Mouse (Mus musculus) MEL (cell line): ENCODE results near the gene Hlcs. TPM values are rescaled to one million over a fixed set of nuclear protein-coding genes. Genes with fewer than 3 reads are reported as not detected.

Source experiments
- DNase-seq: peaks from one replicate; pipeline ENCODE4 v3.0.0; 2011; ENCODE audit warnings: low read depth, low spot score
- H3K27ac ChIP-seq: 2 replicates; pipeline ENCODE4 v1.5.1; 2012; ENCODE audit warnings: low read depth, mild to moderate bottlenecking, control low read depth, low read length, moderate library complexity; ENCODE audit not compliant: control insufficient read depth
- H3K27me3 ChIP-seq, 2 experiments: fragments of 150-350 bp in 1 of 2; sonication (generic) in 1 of 2; 2 replicates each; pipeline ENCODE4 v1.6.1; 2012; ENCODE audit warnings: low read length in 2 of 2, mild to moderate bottlenecking in 2 of 2, improper control_type of control experiment in 1 of 2, moderate library complexity in 1 of 2; ENCODE audit not compliant: insufficient read depth in 2 of 2, control insufficient read depth in 1 of 2
- H3K36me3 ChIP-seq, 2 experiments: 2 replicates each; pipeline ENCODE4 v1.6.1; 2012 to 2014; ENCODE audit warnings: low read length in 2 of 2, improper control_type of control experiment in 1 of 2, inconsistent platforms in 1 of 2, mild to moderate bottlenecking in 1 of 2; ENCODE audit not compliant: insufficient read depth in 2 of 2, control insufficient read depth in 1 of 2
- H3K4me1 ChIP-seq, 2 experiments: fragments of 150-350 bp in 1 of 2; sonication (generic) in 1 of 2; 2 replicates each; pipeline ENCODE4 v1.6.1; 2012; ENCODE audit warnings: low read length in 2 of 2, improper control_type of control experiment in 1 of 2, mild to moderate bottlenecking in 1 of 2; ENCODE audit not compliant: insufficient read depth in 2 of 2, control insufficient read depth in 1 of 2
- H3K4me3 ChIP-seq, 2 experiments: fragments of 150-350 bp in 1 of 2; sonication (generic) in 1 of 2; 2 replicates each; pipeline ENCODE4 v1.5.1; 2012; ENCODE audit warnings: low read depth in 2 of 2, low read length in 2 of 2, mild to moderate bottlenecking in 2 of 2, moderate library complexity in 2 of 2, control low read depth in 1 of 2, improper control_type of control experiment in 1 of 2; ENCODE audit not compliant: control insufficient read depth in 1 of 2, insufficient read depth in 1 of 2
- H3K79me2 ChIP-seq: 2 replicates; pipeline ENCODE4 v1.6.1; 2012; ENCODE audit warnings: mild to moderate bottlenecking, low read length, moderate library complexity; ENCODE audit not compliant: control insufficient read depth, poor library complexity, insufficient read depth
- H3K9ac ChIP-seq: 2 replicates; pipeline ENCODE4 v1.6.1; 2012; ENCODE audit warnings: low read depth, mild to moderate bottlenecking, control low read depth, low read length, moderate library complexity; ENCODE audit not compliant: control insufficient read depth, poor library complexity, severe bottlenecking
- H3K9me3 ChIP-seq: fragments of 150-350 bp; sonication (generic); replicated peaks from 2 replicates; pipeline ENCODE4 v1.6.1; 2012; ENCODE audit warnings: mild to moderate bottlenecking, low read length, improper control_type of control experiment, moderate library complexity; ENCODE audit not compliant: insufficient read depth
- CHD1 ChIP-seq: IDR thresholded peaks from 2 replicates; pipeline ENCODE4 v1.6.1; 2012; ENCODE audit warnings: low read depth, mild to moderate bottlenecking, inconsistent platforms, low read length, improper control_type of control experiment
- CTCF ChIP-seq, 3 experiments: IDR thresholded peaks in 2 of 3; conservative IDR thresholded peaks in 1 of 3; 2 replicates each; pipeline ENCODE4 v1.5.1; 2011 to 2012; ENCODE audit warnings: low read length in 3 of 3, low read depth in 2 of 3, mild to moderate bottlenecking in 2 of 3, improper control_type of control experiment in 1 of 3, inconsistent platforms in 1 of 3, mixed read lengths in 1 of 3, moderate library complexity in 1 of 3; ENCODE audit not compliant: control insufficient read depth in 1 of 3, insufficient read depth in 1 of 3, poor library complexity in 1 of 3, severe bottlenecking in 1 of 3
- ELF1 ChIP-seq: IDR thresholded peaks from 2 replicates; pipeline ENCODE4 v1.6.1; 2014; ENCODE audit warnings: low read depth, mild to moderate bottlenecking, inconsistent platforms, low read length, improper control_type of control experiment, moderate library complexity
- EP300 ChIP-seq, 2 experiments: IDR thresholded peaks; 2 replicates each; pipeline ENCODE4 v1.6.1; 2011; ENCODE audit warnings: improper control_type of control experiment in 2 of 2, low read length in 2 of 2, low read depth in 1 of 2, mild to moderate bottlenecking in 1 of 2
- ETS1 ChIP-seq: IDR thresholded peaks from 2 replicates; pipeline ENCODE4 v1.6.1; 2012; ENCODE audit warnings: low read depth, mild to moderate bottlenecking, inconsistent platforms, low read length, improper control_type of control experiment, moderate library complexity
- GABPA ChIP-seq: IDR thresholded peaks from 2 replicates; pipeline ENCODE4 v1.6.1; 2012; ENCODE audit warnings: low read depth, mild to moderate bottlenecking, inconsistent platforms, low read length, improper control_type of control experiment, moderate library complexity
- GATA1 ChIP-seq: IDR thresholded peaks from 2 replicates; pipeline ENCODE4 v1.6.1; 2011; ENCODE audit warnings: low read depth, low read length, improper control_type of control experiment
- HCFC1 ChIP-seq: IDR thresholded peaks from 2 replicates; pipeline ENCODE4 v1.6.1; 2012; ENCODE audit warnings: low read depth, mild to moderate bottlenecking, inconsistent platforms, low read length, improper control_type of control experiment, moderate library complexity
- KAT2A ChIP-seq: conservative IDR thresholded peaks from 2 replicates; pipeline ENCODE4 v1.6.1; 2012; ENCODE audit warnings: low read depth, low read length, improper control_type of control experiment, inconsistent platforms
- MXI1 ChIP-seq: IDR thresholded peaks from 2 replicates; pipeline ENCODE4 v1.6.1; 2011; ENCODE audit warnings: mild to moderate bottlenecking, low read depth, low read length, improper control_type of control experiment
- MYC ChIP-seq: IDR thresholded peaks from 2 replicates; pipeline ENCODE4 v1.6.1; 2011; ENCODE audit warnings: low read depth, mild to moderate bottlenecking, low read length, improper control_type of control experiment, moderate library complexity
- NRF1 ChIP-seq: IDR thresholded peaks from 2 replicates; pipeline ENCODE4 v1.6.1; 2014; ENCODE audit warnings: low read depth, mild to moderate bottlenecking, inconsistent platforms, low read length, improper control_type of control experiment, moderate library complexity; ENCODE audit not compliant: poor library complexity, insufficient read depth, severe bottlenecking
- POLR2A ChIP-seq, 2 experiments: IDR thresholded peaks; 2 replicates each; pipeline ENCODE4 v1.6.1; 2011 to 2012; ENCODE audit warnings: low read length in 2 of 2, mild to moderate bottlenecking in 2 of 2, control low read depth in 1 of 2, improper control_type of control experiment in 1 of 2, low read depth in 1 of 2, moderate library complexity in 1 of 2; ENCODE audit not compliant: control insufficient read depth in 1 of 2, insufficient read depth in 1 of 2, poor library complexity in 1 of 2
- POLR2AphosphoS5 ChIP-seq: IDR thresholded peaks from 2 replicates; pipeline ENCODE4 v1.6.1; 2012; ENCODE audit warnings: low read depth, borderline replicate concordance, mild to moderate bottlenecking, inconsistent platforms, low read length, moderate library complexity, mixed read lengths
- RAD21 ChIP-seq: IDR thresholded peaks from 2 replicates; pipeline ENCODE4 v1.6.1; 2011; ENCODE audit warnings: mild to moderate bottlenecking, low read depth, low read length, improper control_type of control experiment
- SIN3A ChIP-seq: IDR thresholded peaks from 2 replicates; pipeline ENCODE4 v1.6.1; 2012; ENCODE audit warnings: low read length, improper control_type of control experiment, inconsistent platforms
- SMC3 ChIP-seq: IDR thresholded peaks from 2 replicates; pipeline ENCODE4 v1.6.1; 2011; ENCODE audit warnings: low read depth, low read length, improper control_type of control experiment
- TAL1 ChIP-seq: IDR thresholded peaks from 2 replicates; pipeline ENCODE4 v1.6.1; 2012; ENCODE audit warnings: mild to moderate bottlenecking, inconsistent platforms, low read length, moderate library complexity, mixed read lengths
- USF2 ChIP-seq, 2 experiments: IDR thresholded peaks; 2 replicates each; pipeline ENCODE4 v1.6.1; 2011 to 2012; ENCODE audit warnings: improper control_type of control experiment in 2 of 2, low read length in 2 of 2, borderline replicate concordance in 1 of 2, inconsistent platforms in 1 of 2, low read depth in 1 of 2, mild to moderate bottlenecking in 1 of 2; ENCODE audit not compliant: insufficient read depth in 1 of 2
- ZC3H11A ChIP-seq: IDR thresholded peaks from 2 replicates; pipeline ENCODE4 v1.6.1; 2012; ENCODE audit warnings: low read depth, mild to moderate bottlenecking, inconsistent platforms, low read length, improper control_type of control experiment
- ZKSCAN1 ChIP-seq: IDR thresholded peaks from 2 replicates; pipeline ENCODE4 v1.6.1; 2012; ENCODE audit warnings: low read depth, mild to moderate bottlenecking, inconsistent platforms, low read length, improper control_type of control experiment, moderate library complexity
- ZMIZ1 ChIP-seq: IDR thresholded peaks from 2 replicates; pipeline ENCODE4 v1.6.1; 2012; ENCODE audit warnings: low read depth, mild to moderate bottlenecking, inconsistent platforms, low read length, improper control_type of control experiment, moderate library complexity
- polyA plus RNA-seq, 2 experiments: library from polyadenylated mRNA; stranded (reverse) in 1 of 2; unstranded in 1 of 2; fragments of >175 nt in 1 of 2; fragments of >200 nt in 1 of 2; gene quantifications; 2 replicates each; pipeline versions ENCODE4 v1.2.1 to v1.2.4; 2012; ENCODE audit warnings: low replicate concordance in 2 of 2, low read depth in 1 of 2; ENCODE audit not compliant: insufficient read length in 2 of 2, insufficient read depth in 1 of 2, missing spikeins in 1 of 2
- total RNA-seq: library from RNA; depleted of rRNA; stranded (reverse); fragments of 300-350 nt; gene quantifications from 2 replicates; pipeline ENCODE4 v1.2.3, GENCODE M21; 2012

The Hlcs gene
- total and polyA plus RNA-seq, 3 experiments = 3.3 to 6.4 TPM; not detected in 1

GRCm38 (mm10) chr16:94258366-94259310 lies 54.7 kb downstream of the Hlcs start:
- Histone ChIP-seq H3K79me2 (no peaks in the 10 kb centered on the region), H3K36me3 (no peaks in the 10 kb centered on the region), H3K27me3 (no peaks in the 10 kb centered on the region), H3K4me1 (no peaks in the 10 kb centered on the region), H3K9me3 (no peaks in the 10 kb centered on the region), H3K9ac (no peak overlapping the region), H3K4me3 (no peak overlapping the region), H3K27ac (no peak overlapping the region)
- DNase-seq = peak; percentile 88
- TF ChIP-seq ZC3H11A (peak; percentile 96), MYC (peak; percentile 82; the same call in 1 of the 2 replicates), MXI1 (peak; percentile 43; the same call in 1 of the 2 replicates), ZKSCAN1 (peak; percentile 99), ELF1 (peak; percentile 86), RAD21 (peak; percentile 99), KAT2A (no peak), HCFC1 (peak; percentile 38), ZMIZ1 (no peak), ETS1 (no peak), CTCF (IDR thresholded peaks at IDR 0.05 in 2 of 3, conservative IDR thresholded peaks at IDR 0.05 in 1 of 3; ENCODE audit: control insufficient read depth in 1 of 3, insufficient read depth in 1 of 3, low read depth in 2 of 3, low read length in 3 of 3, poor library complexity in 1 of 3, severe bottlenecking in 1 of 3) (peak; percentile 90 to 99 (median 95)), GATA1 (no peak), USF2 (IDR thresholded peaks at IDR 0.05; ENCODE audit: borderline replicate concordance in 1 of 2, insufficient read depth in 1 of 2, low read depth in 1 of 2, low read length in 2 of 2) (no peak), SMC3 (peak; percentile 98), GABPA (no peak), POLR2A (IDR thresholded peaks at IDR 0.05; ENCODE audit: control insufficient read depth in 1 of 2, insufficient read depth in 1 of 2, low read depth in 1 of 2, low read length in 2 of 2, poor library complexity in 1 of 2) (no peak), SIN3A (no peak)

- TF ChIP-seq EP300 (IDR thresholded peaks at IDR 0.05; ENCODE audit: low read depth in 1 of 2, low read length in 2 of 2) (no peak), POLR2AphosphoS5 (no peak), KAT2A (no peak), CHD1 (no peak), ZC3H11A (no peak), NRF1 (no peak), TAL1 (no peak), SMC3 (no peak)
- Histone ChIP-seq H3K79me2 (no peaks in the 10 kb centered on the region), H3K27me3 (no peaks in the 10 kb centered on the region), H3K9me3 (no peaks in the 10 kb centered on the region), H3K9ac (no peak overlapping the region), H3K27ac (no peak overlapping the region), H3K4me1 (no peaks in the 10 kb centered on the region), H3K36me3 (no peaks in the 10 kb centered on the region), H3K4me3 (no peak overlapping the region)
- no peak for DNase-seq
These were observed 57.8 kb downstream of the Hlcs start for GRCm38 (mm10) chr16:94255592-94255991.
